Mouse (Mus musculus): ENCODE measurements at regions not wholly inside any gene's neighbourhood (a gene's known extent, or its start where the extent isn't known, plus 50 kb on each side); places are given as distances from the start of the nearest gene placed in this dataset.

DNA sequence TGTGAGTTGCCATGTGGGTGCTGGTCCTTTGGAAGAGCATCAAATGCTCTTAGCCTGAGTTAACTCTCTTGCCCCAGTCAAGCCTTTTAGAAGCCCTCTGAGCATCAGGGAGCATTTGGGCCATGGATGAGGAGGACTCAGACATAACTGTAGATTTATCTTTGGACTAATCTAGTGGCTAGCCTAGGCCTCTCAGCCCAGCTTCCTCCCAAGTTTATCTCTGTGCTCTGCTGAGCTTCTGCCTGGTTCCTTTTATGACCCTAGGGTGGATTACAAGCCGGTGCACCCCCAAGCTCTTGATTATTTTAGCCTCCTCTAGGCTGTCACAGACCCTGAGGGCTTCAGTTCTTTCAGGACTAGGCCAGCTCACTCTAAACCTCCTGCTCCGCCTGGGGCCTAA lies 102.6 kb upstream of the Vps8 start:
- DNase-seq: no peak

DNA sequence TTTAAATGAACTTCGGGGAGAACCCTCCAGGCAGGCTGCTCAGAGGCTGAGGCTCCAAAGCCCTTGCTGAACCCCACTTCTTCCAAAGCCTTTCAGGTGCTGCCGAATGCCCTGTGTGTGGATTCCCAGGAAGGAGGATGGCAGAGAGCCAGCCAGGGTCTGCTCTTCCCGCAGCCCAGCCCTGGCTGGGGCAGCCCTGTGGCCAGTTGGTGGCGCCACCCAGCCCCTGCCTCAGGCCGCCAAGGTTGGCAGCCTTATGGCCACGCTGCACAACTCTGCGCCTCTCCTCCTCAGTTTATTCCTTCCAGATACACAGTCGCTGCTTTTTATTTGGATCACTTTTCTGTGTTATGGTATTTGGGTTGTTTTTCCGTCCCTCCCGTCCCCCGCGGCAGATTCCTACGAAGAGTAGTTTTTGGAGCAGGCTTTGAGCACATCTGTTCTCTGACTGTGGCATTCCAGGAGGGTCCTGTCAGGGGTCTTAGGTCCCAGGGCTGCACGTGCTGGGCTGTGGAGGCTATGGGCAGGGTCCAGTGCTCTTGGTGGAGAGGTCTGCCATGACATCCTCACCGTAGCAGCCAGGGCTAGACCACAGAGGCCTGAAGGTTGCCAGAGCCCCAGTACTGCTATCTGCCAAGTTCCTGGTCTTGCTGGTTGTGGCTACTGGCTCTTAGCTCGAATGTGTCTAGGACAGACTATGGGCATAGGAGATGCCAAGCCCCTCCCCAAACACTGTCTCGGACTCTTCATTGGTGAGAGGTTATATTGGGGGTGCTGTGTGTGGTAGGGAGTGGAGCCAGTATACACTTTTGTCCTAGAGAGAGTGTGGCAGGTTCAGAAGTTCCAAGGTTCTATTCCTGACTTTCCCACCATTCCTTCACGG lies 101.5 kb upstream of the Vps8 start:
- DNase-seq: no peak

DNA sequence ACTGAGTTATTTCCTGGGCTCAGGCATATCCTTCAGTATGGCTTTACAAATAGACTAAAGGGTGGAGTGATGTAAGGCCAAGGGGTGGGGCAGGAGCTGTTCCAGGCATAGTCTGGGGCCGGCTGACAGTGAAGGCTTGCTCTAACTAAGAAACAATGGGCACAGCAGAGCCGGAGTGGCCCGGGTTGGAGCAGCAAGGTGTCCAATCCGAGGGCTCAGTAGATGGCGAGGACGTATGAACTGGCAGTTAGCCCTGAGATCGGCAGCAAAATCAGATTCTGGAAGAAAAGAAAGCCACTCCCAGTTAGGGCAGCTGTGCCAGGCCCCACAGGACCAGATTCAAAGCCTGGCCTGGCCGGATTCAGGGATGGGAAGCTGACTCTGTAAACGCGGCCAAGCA lies 100.5 kb upstream of the Vps8 start:
- peak; percentile 16 to 18 for DNase-seq

DNA sequence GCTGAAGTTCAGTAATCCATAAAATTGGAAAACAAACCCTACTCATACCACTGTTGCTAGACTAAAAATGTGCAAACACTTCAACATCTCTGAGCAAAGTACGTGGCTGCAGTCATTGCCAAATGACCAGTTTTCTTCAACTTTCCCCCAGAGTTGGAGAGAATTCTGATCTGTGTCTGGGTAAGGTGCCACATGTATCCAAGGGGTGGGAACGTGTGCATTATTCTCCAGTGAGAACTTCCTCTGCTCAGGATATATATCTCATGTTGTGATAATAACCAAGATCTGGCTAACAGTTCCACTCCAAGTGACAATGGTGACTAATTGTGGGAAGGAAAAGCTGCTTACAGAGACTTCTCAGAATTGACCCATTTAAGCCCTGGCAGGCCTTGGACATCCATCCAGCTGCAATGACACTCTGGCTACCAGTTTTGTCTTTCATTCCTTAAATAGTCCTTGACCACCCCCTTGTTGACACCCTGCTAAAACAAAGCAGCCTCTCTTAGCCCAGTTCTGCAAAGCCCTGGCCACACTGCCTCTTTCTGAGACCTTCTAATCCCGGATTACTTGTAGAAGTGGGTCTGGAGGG lies 99.4 kb upstream of the Vps8 start:
- no peak for DNase-seq

DNA sequence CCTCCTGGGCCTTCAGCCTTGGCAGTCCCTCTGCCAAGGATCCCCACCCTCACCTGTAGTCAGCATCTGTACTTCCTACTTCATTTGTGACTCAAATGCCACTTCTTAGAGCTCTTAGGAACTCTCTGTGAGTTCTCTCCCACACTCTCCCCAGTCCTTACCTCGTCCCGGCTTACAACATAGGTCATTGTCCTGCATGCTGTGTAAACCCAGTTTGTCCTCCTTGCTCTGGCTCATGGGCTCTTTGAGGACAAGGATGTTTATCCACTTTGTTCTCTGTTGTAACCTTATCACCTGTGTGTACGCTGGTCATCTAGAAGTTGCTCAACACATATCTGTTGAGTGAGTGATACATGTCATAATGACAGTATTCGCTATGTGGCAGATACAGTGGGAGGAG lies 94.9 kb upstream of the Vps8 start:
- DNase-seq: no peak

DNA sequence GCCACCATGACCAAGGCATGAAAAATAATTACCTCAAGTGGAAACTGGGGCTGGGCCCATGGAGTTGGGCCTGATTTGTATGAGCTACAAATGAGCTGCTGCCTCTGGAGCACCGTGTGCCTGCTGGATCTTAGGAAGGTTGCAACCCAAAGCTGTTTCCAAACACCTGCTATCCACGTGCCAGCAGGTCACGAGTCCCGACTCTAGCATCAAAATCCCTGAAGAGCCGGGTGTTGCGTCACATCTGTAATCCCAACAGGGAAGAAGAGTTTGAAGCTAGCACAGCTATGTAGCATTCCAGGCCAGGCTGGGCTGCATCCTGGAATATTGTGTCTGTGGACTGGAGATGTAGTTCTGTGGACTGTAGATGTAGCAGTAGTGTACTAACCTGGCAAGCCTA lies 93.7 kb upstream of the Vps8 start:
- DNase-seq: no peak

DNA sequence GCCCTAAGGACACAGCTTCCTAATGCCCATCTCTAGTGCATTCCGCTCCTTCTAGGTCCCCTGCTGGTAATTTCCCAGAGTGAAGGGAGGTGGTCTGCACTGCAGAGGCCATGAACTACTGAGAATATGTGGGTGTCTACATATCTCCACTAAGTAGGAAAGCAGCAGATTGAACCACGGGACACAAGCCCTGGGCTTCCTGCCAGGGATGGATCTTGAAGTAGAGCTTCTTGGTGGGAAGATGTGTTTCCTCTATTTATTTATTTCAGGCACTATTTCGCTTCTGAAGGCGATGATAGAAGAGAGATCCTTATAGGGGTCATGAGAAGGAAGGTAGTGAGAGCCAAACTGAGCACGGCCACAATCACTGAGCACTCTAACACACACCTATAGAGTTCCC lies 91.7 kb upstream of the Vps8 start:
- DNase-seq: peak in 1 of 2 experiments; percentile 24

DNA sequence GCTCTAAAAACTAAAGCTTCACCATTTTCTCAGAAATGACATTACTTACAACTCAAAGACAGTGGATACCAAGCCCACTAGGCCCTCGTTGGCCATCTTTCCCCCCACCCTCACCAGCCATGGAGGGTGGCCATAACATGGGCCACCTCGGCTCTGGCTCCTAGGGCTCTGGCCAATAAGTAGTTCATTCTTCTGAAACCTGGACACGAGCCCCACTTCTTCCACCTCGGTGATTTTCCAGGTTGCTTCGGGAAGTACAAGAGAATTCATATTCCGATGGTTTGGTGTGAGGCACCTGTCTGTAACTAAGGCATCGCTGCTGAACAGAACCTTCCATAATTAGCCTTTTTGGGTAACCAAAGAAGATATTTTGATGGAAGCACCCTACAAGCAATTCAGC lies 90.5 kb upstream of the Vps8 start:
- DNase-seq: peak in 1 of 2 experiments; percentile 8

DNA sequence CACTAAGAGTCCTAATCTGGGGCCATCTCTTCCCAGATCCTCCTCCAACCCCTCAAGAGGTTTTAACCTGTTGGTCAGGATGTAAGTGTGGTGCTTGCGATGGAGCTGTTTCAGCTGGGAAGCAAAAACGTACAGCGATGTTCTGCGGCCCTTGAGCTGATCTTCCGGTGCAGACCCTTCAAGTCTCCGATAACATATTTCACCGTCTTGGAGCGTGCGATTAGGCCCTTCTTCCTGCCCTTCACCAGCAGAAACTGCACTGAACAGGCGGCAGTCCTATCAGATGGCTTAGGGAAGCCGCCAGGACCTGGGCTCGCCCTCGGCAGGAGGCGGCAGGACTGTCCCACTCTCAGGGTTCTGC lies 90.1 kb upstream of the Vps8 start:
- DNase-seq: no peak

DNA sequence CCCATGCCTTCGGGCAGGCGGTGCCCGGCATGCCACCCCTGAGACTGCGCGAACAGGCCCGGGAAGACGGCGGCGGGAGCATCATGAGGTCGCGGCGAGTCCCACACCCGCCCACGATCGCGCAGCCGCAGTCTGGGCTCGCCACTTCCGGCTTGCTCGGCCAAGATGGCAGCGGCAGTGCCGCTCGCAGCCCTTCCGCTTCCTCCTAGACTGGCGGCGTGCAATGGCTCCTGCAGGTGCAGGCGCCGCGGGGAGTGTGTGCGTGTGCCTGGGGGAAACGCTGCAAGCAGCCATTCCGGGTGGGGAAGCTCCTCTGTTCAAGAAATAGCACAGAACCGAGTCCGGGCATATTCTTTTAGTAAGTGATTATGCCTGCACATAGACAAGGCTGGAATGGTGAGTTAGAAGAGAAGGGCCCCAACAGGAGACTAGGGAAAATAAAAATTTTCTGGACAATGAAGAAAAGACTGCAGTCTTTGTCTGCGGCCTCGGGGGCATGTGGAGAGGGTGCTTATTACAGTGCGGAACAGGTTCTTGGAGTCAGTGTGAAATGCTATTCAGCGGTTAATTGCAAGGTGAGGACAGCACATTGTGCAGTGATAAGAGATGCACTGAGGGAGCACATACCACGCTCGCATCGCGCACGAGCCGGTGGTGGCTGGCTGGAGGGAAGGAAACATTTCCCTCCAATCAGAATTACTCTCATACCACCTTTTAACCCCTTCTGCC lies 89.5 kb upstream of the Vps8 start:
- DNase-seq: peak; percentile 91 to 95

DNA sequence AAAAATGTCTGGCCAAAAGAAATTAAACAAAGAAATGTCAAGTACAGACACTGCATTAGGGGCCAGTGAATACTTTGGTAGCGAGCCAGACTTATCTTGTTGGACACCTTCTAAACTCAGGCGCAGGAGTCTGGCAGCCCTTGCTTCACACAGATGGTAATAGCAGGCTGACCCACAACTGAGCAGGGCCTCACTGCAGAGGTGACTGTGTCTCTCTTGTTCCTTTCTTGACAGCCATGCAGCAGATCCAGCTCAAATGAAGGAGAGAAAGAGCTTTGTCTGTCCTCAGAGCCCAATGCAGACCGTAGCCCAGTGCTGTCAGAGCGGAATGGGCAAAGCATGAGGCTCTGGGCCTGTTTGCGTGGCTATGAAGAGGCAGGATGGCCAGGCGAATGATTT lies 83.9 kb upstream of the Vps8 start:
- no peak for DNase-seq

DNA sequence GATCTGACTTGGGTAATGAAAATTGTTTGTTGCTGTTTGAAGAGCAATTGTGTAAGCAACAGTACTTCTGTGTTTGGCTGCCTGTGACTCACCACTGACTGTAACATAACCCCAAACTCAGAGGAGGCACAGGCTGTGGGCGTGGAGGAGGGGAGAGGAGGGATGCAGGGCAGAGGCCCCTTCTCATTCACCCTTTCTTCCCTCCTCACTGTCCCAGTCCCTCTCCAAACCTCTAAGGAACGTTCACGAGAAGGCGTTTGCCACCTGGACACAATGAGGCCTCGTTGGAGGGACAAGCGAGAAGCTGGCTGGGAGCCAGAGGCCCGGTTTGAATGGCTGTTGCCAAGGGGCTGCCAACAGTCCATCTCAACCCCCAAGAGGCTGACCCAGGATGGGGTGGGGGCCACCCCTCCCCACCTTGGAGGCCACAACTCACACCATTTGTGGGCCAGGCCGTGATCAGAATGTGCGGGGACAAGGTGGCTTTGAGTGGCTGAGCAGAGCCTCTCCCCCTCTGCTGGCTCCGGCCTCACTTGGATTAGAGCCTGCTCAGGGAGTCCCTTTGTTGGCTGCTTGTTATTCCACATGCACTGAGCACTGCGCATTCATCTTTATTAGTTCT lies 83.3 kb upstream of the Vps8 start:
- DNase-seq: peak in 1 of 2 experiments; percentile 38

DNA sequence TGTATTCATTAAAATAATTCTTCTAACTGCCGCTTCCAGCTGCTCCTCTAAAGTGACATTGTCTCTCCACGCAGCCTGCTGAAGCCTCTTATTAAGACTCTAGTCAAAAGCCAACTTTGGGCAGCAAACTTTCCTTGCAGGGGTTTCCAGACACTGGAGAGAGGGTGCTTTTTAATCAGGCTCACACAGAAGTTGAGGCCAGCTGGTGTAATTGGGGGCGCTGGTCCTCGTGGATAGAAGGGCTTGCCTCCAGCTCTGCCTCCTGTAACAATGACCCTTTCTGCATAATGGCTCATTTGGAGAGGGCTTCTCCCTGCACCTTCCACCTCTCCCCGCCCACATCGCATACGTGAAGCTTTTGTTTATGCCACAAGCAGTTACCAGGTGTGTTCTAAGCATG lies 82.8 kb upstream of the Vps8 start:
- DNase-seq: no peak

DNA sequence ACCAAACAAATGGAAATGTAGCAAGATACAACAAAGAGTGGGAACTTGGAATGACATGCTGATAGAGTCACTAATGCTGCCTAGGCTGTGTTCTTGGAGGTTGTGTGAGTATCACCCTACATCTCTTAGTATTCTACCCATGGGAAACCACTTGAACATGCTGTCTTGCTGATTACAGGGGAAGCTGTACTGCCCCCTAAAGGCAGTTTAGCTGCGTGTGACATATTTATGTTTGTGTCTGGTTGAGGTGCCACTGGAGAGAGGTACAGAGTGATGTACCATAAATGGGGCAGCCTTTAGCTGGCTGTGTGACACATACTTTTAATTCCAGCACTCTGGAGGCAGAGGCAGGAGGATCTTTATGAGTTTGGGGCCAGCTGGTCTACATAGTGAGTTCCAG lies 73.0 kb upstream of the Vps8 start:
- DNase-seq: no peak

DNA sequence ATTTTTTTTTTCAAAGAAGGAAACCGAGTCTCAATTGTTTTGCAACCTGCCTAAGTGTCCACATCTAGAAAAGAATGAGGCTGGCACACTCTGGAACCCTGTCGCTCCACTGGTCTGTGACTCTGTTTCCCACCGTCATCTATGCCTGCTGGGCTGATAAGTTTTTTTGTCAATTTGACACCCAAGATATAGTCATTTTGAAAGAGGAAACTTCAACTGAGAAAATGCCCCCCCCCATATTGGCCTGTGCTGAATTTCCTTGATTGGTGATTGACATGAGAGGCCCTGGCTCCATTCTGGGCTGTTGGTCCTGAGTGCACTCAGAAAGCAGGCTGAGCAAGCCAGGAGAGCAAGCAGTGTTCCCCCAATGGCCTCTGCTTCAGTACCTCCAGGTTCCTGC lies 71.6 kb upstream of the Vps8 start:
- no peak for DNase-seq

DNA sequence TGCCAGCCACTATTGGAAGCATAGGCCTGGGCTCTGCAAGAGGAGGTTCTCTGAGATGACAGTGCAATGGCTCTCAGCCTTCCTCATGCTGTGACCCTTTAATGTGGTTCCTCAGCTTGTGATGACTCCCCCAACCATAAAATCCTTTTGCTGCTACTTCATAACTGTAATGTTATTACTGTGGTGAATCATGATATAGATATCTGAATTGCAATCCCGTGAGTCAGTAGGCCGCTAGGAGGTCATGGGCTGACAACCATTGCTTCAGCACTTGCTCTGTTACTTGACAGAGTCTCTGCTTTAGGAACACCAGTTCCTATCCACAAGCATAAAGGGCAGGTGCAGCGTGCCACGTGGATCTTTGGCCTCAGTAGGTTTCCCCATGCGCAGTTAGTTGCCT lies 69.8 kb upstream of the Vps8 start:
- DNase-seq: no peak

DNA sequence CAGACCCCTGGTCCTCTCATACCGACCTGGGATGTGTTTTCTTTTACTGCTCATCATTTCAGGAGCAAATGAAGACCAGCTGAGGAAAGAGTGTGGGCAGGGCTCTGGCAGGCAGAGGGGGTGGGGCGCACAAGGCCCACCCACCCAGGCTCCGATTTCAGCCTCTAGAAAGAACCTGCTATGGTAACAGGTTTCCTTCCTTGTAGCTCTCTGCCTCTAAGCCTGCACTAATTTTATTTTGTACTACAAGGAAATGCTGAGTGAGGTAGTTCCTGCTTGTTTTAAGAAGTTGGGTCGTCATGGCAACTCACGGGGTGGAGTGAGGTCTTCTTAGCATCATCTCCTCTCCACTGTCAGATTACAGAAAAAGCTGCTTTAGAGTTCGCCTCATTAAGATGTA lies 69.4 kb upstream of the Vps8 start:
- no peak for DNase-seq

DNA sequence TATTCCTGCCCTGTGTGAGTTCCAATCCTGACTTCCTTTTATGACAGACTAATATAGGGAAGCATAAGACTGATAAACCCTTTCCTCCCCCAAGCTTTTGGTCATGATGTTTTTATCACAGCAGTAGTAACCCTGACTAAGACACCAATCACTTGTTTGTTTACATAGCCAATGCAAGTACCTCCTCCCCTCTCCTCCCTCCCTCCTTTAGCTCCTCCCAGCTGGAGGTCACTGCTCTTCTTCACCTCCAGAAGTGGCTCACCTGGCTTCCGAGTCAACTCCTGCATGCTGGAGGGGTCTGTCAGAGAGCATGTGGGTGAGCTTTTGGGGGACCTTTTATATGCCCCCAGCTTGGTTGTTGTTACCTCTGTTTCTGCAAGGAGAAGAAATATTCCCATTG lies 67.3 kb upstream of the Vps8 start:
- DNase-seq: no peak

DNA sequence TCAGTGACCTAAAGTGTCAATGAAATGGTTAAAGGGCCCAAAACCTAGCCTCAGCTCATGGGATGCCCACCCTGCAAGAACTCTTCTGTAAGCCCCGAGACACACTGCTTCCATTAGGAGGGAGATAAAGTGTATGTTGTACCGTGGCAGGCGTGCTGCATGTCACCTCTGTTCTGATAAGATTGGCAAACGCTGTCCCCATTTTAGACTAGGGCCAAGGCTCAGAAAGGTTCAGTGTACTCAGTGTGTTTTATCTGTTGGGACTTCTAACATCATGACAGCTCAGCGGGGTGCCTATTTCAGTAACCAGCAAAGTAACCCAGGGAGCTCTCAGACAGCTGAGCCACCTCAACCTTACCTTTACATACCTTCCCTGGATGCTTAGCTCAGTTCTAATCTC lies 65.5 kb upstream of the Vps8 start:
- DNase-seq: no peak

DNA sequence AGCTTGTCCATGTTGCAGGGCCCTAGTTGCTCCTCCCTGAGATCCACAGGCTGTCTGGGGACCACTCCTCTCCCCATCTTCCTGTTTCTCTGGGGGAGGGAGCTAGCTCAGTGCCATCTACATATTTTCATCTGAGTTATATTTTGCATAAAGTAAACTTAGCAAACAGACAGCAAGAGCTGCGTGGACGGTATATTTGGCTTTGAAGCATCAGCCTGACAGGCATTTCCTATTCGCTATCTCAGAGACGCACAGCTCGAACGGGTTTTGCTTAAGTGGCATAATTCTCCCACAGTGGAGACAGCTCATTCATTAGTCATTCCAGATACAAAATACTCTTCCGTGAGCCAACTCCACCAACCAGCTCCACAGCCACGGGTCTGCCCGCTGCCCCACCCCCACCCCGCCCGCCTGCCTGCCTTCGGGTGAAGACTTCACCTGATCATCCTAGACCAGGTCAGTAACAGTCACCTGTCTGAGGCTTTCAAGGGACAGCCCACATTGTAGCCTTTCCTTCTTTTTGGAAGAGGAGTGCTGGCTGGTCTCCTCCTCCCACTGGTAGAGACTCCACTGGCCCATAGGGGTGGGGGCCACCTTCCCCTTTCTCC lies 64.5 kb upstream of the Vps8 start:
- no peak for DNase-seq

DNA sequence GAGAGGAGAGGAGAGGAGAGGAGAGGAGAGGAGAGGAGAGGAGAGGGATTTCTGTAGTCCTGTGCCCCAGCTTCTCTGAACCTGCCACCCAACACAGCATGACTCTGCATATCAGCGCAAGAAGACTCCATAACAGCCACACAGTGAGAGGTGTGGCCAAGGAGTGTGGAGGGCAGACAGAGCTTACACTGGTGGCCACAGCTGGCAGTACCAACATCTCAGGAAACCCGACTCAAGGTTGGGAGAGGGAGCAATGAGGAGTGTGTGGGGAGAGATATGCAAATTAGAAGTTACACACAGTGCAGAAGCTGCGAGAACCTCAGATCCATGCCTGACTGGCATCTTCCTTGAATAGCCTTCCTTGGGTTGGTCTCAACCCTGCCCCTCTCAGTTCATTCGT lies 63.5 kb upstream of the Vps8 start:
- no peak for DNase-seq

DNA sequence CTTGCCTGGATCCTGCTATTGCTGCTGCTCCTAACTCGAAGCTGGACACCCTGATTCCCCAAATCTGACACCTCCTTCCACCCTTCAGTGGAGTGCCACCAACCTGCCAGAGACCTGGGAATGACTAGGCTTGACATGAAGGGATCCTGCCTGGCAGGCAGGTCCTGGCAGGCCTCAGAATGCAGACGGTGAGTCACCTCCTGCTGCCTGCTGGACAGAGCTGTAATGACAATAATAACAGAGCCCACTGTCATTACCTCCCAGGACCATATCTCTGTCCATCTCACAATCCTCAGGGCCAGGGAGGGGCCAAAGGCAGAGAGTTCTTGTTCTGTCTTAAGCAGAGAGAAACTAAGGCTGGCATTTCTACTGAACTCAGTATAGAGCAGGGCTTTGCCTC lies 61.5 kb upstream of the Vps8 start:
- no peak for DNase-seq

DNA sequence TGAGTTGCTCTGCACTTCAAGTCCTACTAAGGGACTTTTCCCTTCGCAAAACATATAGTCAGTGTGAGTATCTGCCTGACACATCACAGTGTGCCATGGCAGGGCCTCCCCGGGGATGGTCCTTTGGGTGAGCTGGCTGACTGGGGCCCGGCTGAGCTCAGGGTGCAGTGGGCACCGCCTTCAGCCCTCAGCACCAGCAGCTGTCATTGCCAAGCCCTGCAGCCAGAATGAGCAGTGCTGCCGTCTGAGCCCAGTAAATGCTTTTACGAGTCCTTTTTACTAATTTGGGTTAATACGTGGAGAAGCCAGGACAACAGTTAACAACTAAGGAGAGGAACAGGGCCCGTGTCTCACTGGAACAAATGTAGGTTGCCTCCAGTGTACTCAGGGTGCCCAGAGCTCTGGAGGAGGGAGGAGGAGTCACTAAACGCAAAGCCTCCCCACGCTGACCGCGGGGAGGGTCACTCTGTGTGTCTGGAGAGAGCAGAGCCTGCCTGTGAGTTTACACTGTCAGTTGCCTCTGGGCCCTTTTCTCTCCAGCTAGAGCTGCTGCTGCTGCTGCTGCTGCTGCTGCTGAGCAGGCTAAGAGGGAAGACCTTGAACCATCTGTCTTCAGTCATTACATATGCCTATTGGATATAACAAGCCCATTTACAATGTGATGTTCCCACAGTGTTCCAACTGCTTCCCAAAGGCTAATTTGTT lies 60.1 kb upstream of the Vps8 start:
- DNase-seq: no peak

All from kidney, postnatal 36 days (tissue).